Mouse (Mus musculus): Measurements from ENCODE around the gene Gtf2e1.

GRCm38 (mm10) chr16:37575325-37575724 lies 35.7 kb upstream of the Gtf2e1 start:
- TF ChIP-seq GATA1 (IDR thresholded peaks at IDR 0.05; ENCODE audit: borderline replicate concordance, low read length): no peak
- no peak for TF ChIP-seq FLI1 (IDR thresholded peaks at IDR 0.05; ENCODE audit: low read length)
